Mouse (Mus musculus) ES-Bruce4 (cell line): ENCODE measurements at regions not wholly inside any gene's neighbourhood (a gene's known extent, or its start where the extent isn't known, plus 50 kb on each side); places are given as distances from the start of the nearest gene placed in this dataset.

Source experiments
- CTCF ChIP-seq: IDR thresholded peaks from one replicate; pipeline ENCODE4 v1.8.1; 2011; ENCODE audit warnings: low read depth, low read length
- EP300 ChIP-seq: IDR thresholded peaks from 2 replicates; pipeline ENCODE4 v1.6.1; 2011; ENCODE audit warnings: low read depth, low read length; ENCODE audit not compliant: insufficient read depth
- POLR2A ChIP-seq: IDR thresholded peaks from one replicate; pipeline ENCODE4 v1.8.1; 2011; ENCODE audit warnings: low read length; ENCODE audit not compliant: insufficient read depth

DNA sequence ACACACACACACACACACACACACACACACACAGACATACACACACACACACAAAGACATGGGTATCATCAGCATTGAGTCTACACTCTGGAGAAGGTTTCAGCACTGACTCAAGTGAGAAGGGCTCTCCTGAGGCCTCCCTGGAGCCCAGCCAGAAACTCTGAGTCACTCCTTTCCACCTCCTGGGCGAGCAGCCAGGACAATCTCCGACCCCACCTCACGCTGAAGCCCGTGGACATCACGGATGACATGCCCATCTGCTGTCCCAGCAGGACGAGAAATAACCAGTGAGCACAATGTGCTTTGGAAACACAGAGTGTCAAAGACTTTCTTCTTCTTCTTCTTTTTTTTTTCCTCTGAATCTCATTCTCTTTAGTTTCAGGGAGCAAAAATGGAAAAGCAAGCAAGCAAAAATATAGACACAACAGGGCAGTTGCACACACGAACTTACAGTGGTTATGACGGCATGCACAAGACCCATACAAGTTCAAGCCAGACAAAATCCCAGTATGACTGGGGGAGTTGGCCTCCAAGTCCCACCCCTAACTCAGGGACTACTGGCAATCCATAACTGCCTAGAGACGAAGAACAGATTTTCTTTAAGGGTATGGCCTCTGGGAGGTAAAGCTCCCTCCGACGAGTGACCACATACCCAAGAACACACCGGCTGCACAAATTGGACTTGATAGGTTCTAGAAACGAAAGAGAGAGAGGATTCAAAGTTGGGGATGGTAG, 65.2 kb upstream of the Nr4a3 start:
- TF ChIP-seq CTCF = no peak
- no peak for TF ChIP-seq POLR2A
- no peak for TF ChIP-seq EP300
